Mouse (Mus musculus): ENCODE data around the gene Foxj2.

GRCm38 (mm10) chr6:122879781-122880505 is 60.2 kb downstream of the Foxj2 start:
- no peak for TF ChIP-seq POLR2A (IDR thresholded peaks at IDR 0.05; ENCODE audit: insufficient read length, low read depth)
- TF ChIP-seq CEBPB (IDR thresholded peaks at IDR 0.05; ENCODE audit: insufficient read depth, poor library complexity, severe bottlenecking) = no peak
- TF ChIP-seq POLR2AphosphoS2 (IDR thresholded peaks at IDR 0.05; ENCODE audit: insufficient read length, low read depth) = no peak
